Mouse (Mus musculus) forebrain, embryonic 13.5 days (tissue): ENCODE results near the gene Kif1a. TPM values are rescaled to one million over a fixed set of nuclear protein-coding genes. Genes with fewer than 3 reads are reported as not detected.

Experiments
- ATAC-seq: fragments of 200-750 bp; cut with Nextera tagmentation; 2 replicates; pipeline ENCODE4 v1.8.0; 2017
- H3K27ac ChIP-seq: fragments of 300-500 bp; sonication (generic); 2 replicates; pipeline ENCODE4 v1.5.1; 2015; ENCODE audit warnings: inconsistent platforms, mild to moderate bottlenecking, moderate library complexity
- H3K27me3 ChIP-seq: fragments of 300-500 bp; sonication (generic); 2 replicates; pipeline ENCODE4 v1.6.1; 2015; ENCODE audit warnings: mild to moderate bottlenecking, inconsistent platforms
- H3K36me3 ChIP-seq: fragments of 300-500 bp; sonication (generic); 2 replicates; pipeline ENCODE4 v1.6.1; 2015; ENCODE audit warnings: mild to moderate bottlenecking, inconsistent platforms; ENCODE audit not compliant: poor library complexity, severe bottlenecking
- H3K4me1 ChIP-seq: fragments of 300-500 bp; sonication (generic); 2 replicates; pipeline ENCODE4 v1.6.1; 2015; ENCODE audit warnings: inconsistent platforms
- H3K4me2 ChIP-seq: fragments of 300-500 bp; sonication (generic); 2 replicates; pipeline ENCODE4 v1.6.1; 2015; ENCODE audit warnings: inconsistent platforms, mild to moderate bottlenecking, moderate library complexity
- H3K4me3 ChIP-seq: fragments of 300-500 bp; sonication (generic); 2 replicates; pipeline ENCODE4 v1.5.1; 2015; ENCODE audit warnings: mild to moderate bottlenecking, inconsistent platforms
- H3K9ac ChIP-seq: fragments of 300-500 bp; sonication (generic); 2 replicates; pipeline ENCODE4 v1.6.1; 2015; ENCODE audit warnings: mild to moderate bottlenecking, inconsistent platforms
- H3K9me3 ChIP-seq: fragments of 300-500 bp; sonication (generic); replicated peaks from 2 replicates; pipeline ENCODE4 v1.6.1; 2016; ENCODE audit warnings: inconsistent platforms
- WGBS: fragments of 180-500 bp; shearing (Covaris S2); methylation state at CpG from one replicate; pipeline ENCODE4 v1.1.7; 2015; 5-methylcytosine and 5-hydroxymethylcytosine counted together
- polyA plus RNA-seq: library from polyadenylated mRNA; unstranded; fragments of >200 nt; fragmentation: Nextera tagmentation; extraction: Ambion mirVana; gene quantifications from 2 replicates; pipeline ENCODE4 v1.2.1, GENCODE M21; 2015

Gene Kif1a
- polyA plus RNA-seq: 205 and 224 TPM in 2 replicates

GRCm38 (mm10) chr1:93101571-93102061 lies at the start of gene Kif1a:
Gene Kif1a (minus strand): TSS chr1:93101951.
- WGBS: under 1% methylated on average over 39 of the region's 39 CpGs
- peak within 1 kb of the TSS; percentile 99 for H3K4me2 ChIP-seq

GRCm38 (mm10) chr1:93150907-93151661 lies 49.3 kb upstream of the Kif1a start:
- 70% methylated on average over 2 of the region's 2 CpGs for WGBS
- H3K4me3 ChIP-seq: no peak overlapping the region

More at GRCm38 (mm10) chr1:93101571-93102061, at the start of gene Kif1a:
- peaks cover 38% of the 10 kb centered on the region for H3K4me1 ChIP-seq
- no peaks in the 10 kb centered on the region for H3K9me3 ChIP-seq
- H3K4me3 ChIP-seq: peak within 1 kb of the TSS; percentile 85
- peak within 1 kb of the TSS; percentile 90 for H3K27ac ChIP-seq
- peak; percentile 95 for ATAC-seq
- H3K9ac ChIP-seq: peak within 1 kb of the TSS; percentile 88
- H3K36me3 ChIP-seq: 0 out of 2 replicates have a peak, but pooled peaks cover 6% of the 10 kb centered on the region
- no peaks in the 10 kb centered on the region for H3K27me3 ChIP-seq

GRCm38 (mm10) chr1:93144176-93144575 lies 42.4 kb upstream of the Kif1a start:
- H3K9me3 ChIP-seq: no peaks in the 10 kb centered on the region
- H3K4me3 ChIP-seq: no peak overlapping the region
- no peaks in the 10 kb centered on the region for H3K4me1 ChIP-seq
- H3K4me2 ChIP-seq: no peak overlapping the region
- H3K27ac ChIP-seq: no peak overlapping the region
- H3K27me3 ChIP-seq: no peaks in the 10 kb centered on the region
- WGBS: 83% methylated on average over 9 of the region's 9 CpGs
- no peak for ATAC-seq
- no peak overlapping the region for H3K9ac ChIP-seq
- no peaks in the 10 kb centered on the region for H3K36me3 ChIP-seq

More at GRCm38 (mm10) chr1:93150907-93151661, 49.3 kb upstream of the Kif1a start:
- ATAC-seq: no peak
- no peaks in the 10 kb centered on the region for H3K4me1 ChIP-seq
- H3K36me3 ChIP-seq: no peaks in the 10 kb centered on the region
- no peaks in the 10 kb centered on the region for H3K9me3 ChIP-seq
- H3K27ac ChIP-seq: no peak overlapping the region
- no peak overlapping the region for H3K9ac ChIP-seq
- no peaks in the 10 kb centered on the region for H3K27me3 ChIP-seq
- no peak overlapping the region for H3K4me2 ChIP-seq

GRCm38 (mm10) chr1:93142871-93143270 lies 41.1 kb upstream of the Kif1a start:
- no peaks in the 10 kb centered on the region for H3K9me3 ChIP-seq
- H3K27ac ChIP-seq: no peak overlapping the region
- H3K4me2 ChIP-seq: no peak overlapping the region
- H3K27me3 ChIP-seq: no peaks in the 10 kb centered on the region
- WGBS: 91% methylated on average over 1 of the region's 1 CpGs
- no peak for ATAC-seq
- H3K4me3 ChIP-seq: no peak overlapping the region
- H3K9ac ChIP-seq: no peak overlapping the region
- H3K36me3 ChIP-seq: no peaks in the 10 kb centered on the region
- no peaks in the 10 kb centered on the region for H3K4me1 ChIP-seq

- Histone ChIP-seq H3K36me3 (no peaks in the 10 kb centered on the region), H3K4me3 (no peak overlapping the region), H3K4me2 (no peak overlapping the region), H3K27ac (no peak overlapping the region), H3K4me1 (no peaks in the 10 kb centered on the region), H3K9me3 (no peaks in the 10 kb centered on the region), H3K27me3 (no peaks in the 10 kb centered on the region), H3K9ac (no peak overlapping the region)
- ATAC-seq: no peak
- WGBS: 86% methylated on average over 7 of the region's 7 CpGs
Measured at GRCm38 (mm10) chr1:93139713-93140112, 38.0 kb upstream of the Kif1a start.

- WGBS: 76% methylated on average over 6 of the region's 6 CpGs
Measured at GRCm38 (mm10) chr1:93138534-93138933, 36.8 kb upstream of the Kif1a start.

GRCm38 (mm10) chr1:93135036-93135526 lies 33.3 kb upstream of the Kif1a start, which contains the start of gene Agxt:
Gene Agxt (plus strand): TSS chr1:93135240.
- Histone ChIP-seq H3K27ac (no peak within 1 kb of the TSS), H3K9me3 (no peaks in the 10 kb centered on the region), H3K4me3 (no peak within 1 kb of the TSS), H3K36me3 (no peaks in the 10 kb centered on the region), H3K9ac (no peak within 1 kb of the TSS), H3K27me3 (no peaks in the 10 kb centered on the region), H3K4me1 (no peaks in the 10 kb centered on the region), H3K4me2 (no peak within 1 kb of the TSS)
- no peak for ATAC-seq
- 91% methylated on average over 12 of the region's 12 CpGs for WGBS

More at GRCm38 (mm10) chr1:93138534-93138933, 36.8 kb upstream of the Kif1a start:
- no peak overlapping the region for H3K27ac ChIP-seq
- no peaks in the 10 kb centered on the region for H3K4me1 ChIP-seq
- H3K36me3 ChIP-seq: no peaks in the 10 kb centered on the region
- H3K27me3 ChIP-seq: no peaks in the 10 kb centered on the region
- H3K4me3 ChIP-seq: no peak overlapping the region
- no peak overlapping the region for H3K9ac ChIP-seq
- H3K9me3 ChIP-seq: no peaks in the 10 kb centered on the region
- no peak for ATAC-seq
- no peak overlapping the region for H3K4me2 ChIP-seq

- no peak for ATAC-seq
- Histone ChIP-seq H3K4me3 (no peak overlapping the region), H3K9ac (no peak overlapping the region), H3K36me3 (no peaks in the 10 kb centered on the region), H3K4me2 (no peak overlapping the region), H3K4me1 (no peaks in the 10 kb centered on the region), H3K27me3 (no peaks in the 10 kb centered on the region), H3K27ac (no peak overlapping the region), H3K9me3 (no peaks in the 10 kb centered on the region)
- 73% methylated on average over 8 of the region's 8 CpGs for WGBS
Measured at GRCm38 (mm10) chr1:93132676-93133075, 30.9 kb upstream of the Kif1a start.

- no peak overlapping the region for H3K4me2 ChIP-seq
- H3K27ac ChIP-seq: no peak overlapping the region
- H3K9ac ChIP-seq: no peak overlapping the region
- H3K4me3 ChIP-seq: no peak overlapping the region
- WGBS: 75% methylated on average over 10 of the region's 10 CpGs
- no peaks in the 10 kb centered on the region for H3K27me3 ChIP-seq
- H3K4me1 ChIP-seq: no peaks in the 10 kb centered on the region
- H3K9me3 ChIP-seq: no peaks in the 10 kb centered on the region
- no peak for ATAC-seq
- no peaks in the 10 kb centered on the region for H3K36me3 ChIP-seq
Measured at GRCm38 (mm10) chr1:93130242-93130983, 28.7 kb upstream of the Kif1a start.

GRCm38 (mm10) chr1:93128710-93129349 lies 27.1 kb upstream of the Kif1a start:
- Histone ChIP-seq H3K9me3 (no peaks in the 10 kb centered on the region), H3K4me2 (no peak overlapping the region), H3K36me3 (no peaks in the 10 kb centered on the region), H3K27ac (no peak overlapping the region), H3K27me3 (no peaks in the 10 kb centered on the region), H3K4me3 (no peak overlapping the region), H3K4me1 (no peaks in the 10 kb centered on the region), H3K9ac (no peak overlapping the region)
- WGBS: 31% methylated on average over 6 of the region's 6 CpGs
- ATAC-seq: 0 out of 2 replicates have a peak, but pooled peaks have one; percentile 30

GRCm38 (mm10) chr1:93128209-93128608 lies 26.5 kb upstream of the Kif1a start:
- no peak overlapping the region for H3K4me3 ChIP-seq
- H3K9me3 ChIP-seq: no peaks in the 10 kb centered on the region
- H3K36me3 ChIP-seq: no peaks in the 10 kb centered on the region
- H3K27me3 ChIP-seq: no peaks in the 10 kb centered on the region
- H3K4me2 ChIP-seq: no peak overlapping the region
- no peak overlapping the region for H3K27ac ChIP-seq
- 85% methylated on average over 8 of the region's 8 CpGs for WGBS
- H3K9ac ChIP-seq: no peak overlapping the region
- no peaks in the 10 kb centered on the region for H3K4me1 ChIP-seq
- no peak for ATAC-seq
